Mouse (Mus musculus): ENCODE results near the gene Dock6. TPM values are rescaled to one million over a fixed set of nuclear protein-coding genes. Genes with fewer than 3 reads are reported as not detected.
A peak's percentile ranks its signal among the peaks of the same experiment; 100 is the strongest.
"Not testable (repeated sequence)": the region's sequence is repeated elsewhere in the genome, so short reads cannot be mapped to it uniquely, and the experiment has no call there.

Dock6 gene
- polyA plus RNA-seq, 1 experiment from 2014 or later: 46.3 TPM

DNA sequence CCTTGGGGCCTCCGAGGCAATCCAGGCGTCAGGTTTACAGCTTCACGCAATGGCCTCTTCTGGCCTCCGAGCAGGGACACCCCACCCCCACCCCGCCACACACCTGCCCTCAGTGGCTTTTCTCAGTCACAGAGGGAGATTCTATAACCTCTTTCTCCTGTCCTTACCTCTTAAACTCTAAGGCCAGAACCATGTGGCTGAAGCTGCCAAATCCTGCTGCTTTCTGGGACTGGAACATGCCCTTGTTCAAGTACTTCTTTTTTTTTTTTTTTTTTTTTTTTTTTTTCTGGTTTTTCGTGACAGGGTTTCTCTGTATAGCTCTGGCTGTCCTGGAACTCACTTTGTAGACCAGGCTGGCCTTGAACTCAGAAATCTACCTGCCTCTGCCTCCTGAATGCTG, 7.9 kb upstream of the Dock6 start:
- not testable (repeated sequence) for H3K27ac ChIP-seq; H3K9me3 ChIP-seq (replicated peaks); H3K27me3 ChIP-seq; H3K4me3 ChIP-seq (replicated peaks); ATAC-seq (replicated peaks; ENCODE audit: low FRiP score); H3K4me2 ChIP-seq; H3K36me3 ChIP-seq; H3K9ac ChIP-seq
- peaks cover 12% of the 10 kb centered on the region; the same call in 1 of the 2 replicates for H3K4me1 ChIP-seq
- whole genome bisulfite sequencing: 51% methylated on average over 6 of the region's 6 CpGs

DNA sequence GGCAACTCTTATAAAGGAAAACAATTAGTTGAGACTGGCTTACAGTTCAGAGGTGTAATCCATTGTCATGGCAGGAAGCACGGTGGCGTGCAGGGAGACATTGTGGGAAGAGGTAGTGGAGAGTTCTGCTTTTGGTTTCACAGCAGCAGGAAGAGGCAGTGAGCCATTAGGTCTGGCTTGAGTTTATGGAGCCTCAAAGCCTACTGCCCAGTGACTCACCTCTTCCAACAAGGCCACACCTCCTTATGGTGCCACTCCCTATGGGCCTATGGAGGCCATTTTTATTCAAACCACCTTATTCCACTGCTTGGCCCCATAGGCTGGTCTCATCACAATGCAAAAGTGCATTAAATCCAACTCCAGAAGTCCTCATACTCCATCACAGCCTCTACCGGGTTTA, 7.2 kb upstream of the Dock6 start:
- H3K9me3 ChIP-seq (replicated peaks): no peaks in the 10 kb centered on the region
- H3K9ac ChIP-seq: no peak overlapping the region
- H3K4me2 ChIP-seq: no peak overlapping the region
- ATAC-seq (replicated peaks; ENCODE audit: low FRiP score): no peak
- H3K27ac ChIP-seq: no peak overlapping the region
- no peaks in the 10 kb centered on the region for H3K36me3 ChIP-seq
- peaks cover 8% of the 10 kb centered on the region; the same call in 1 of the 2 replicates for H3K4me1 ChIP-seq
- H3K4me3 ChIP-seq (replicated peaks): no peak overlapping the region
- 84% methylated on average over 3 of the region's 3 CpGs for WGBS
- no peaks in the 10 kb centered on the region for H3K27me3 ChIP-seq

- 15% methylated on average over 6 of the region's 6 CpGs for WGBS
- Histone ChIP-seq H3K9me3 (replicated peaks) (no peaks in the 10 kb centered on the region), H3K27me3 (no peaks in the 10 kb centered on the region), H3K4me3 (replicated peaks) (no peak overlapping the region), H3K27ac (peak overlapping the region; percentile 86), H3K4me1 (peaks cover 14% of the 10 kb centered on the region; the same call in 1 of the 2 replicates), H3K36me3 (no peaks in the 10 kb centered on the region), H3K9ac (no peak overlapping the region), H3K4me2 (no peak overlapping the region)
- ATAC-seq (replicated peaks; ENCODE audit: low FRiP score): peak; percentile 50; the same call in 1 of the 2 replicates
Observed at GRCm38 (mm10) chr9:21858084-21858483, 5.6 kb upstream of the Dock6 start.

DNA sequence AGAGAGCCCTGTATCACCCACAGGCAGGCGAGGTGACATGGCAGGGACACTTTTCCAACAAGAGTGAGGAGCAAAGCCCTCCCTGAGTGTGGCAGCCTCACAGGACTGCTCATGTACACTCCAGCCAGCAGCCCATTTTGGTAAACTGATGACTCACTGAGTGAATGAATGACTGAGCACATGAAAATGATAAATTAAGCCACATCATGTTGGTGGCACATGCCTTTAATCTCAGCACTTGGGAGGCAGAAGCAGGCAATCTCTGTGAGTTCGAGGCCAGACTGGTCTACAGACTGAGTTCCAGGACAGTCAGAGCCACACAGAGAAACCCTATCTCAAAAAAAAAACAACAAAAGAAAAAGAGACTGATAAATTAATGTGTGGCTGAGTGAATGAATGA, 5.1 kb upstream of the Dock6 start:
- no peaks in the 10 kb centered on the region for H3K9me3 ChIP-seq (replicated peaks)
- no peaks in the 10 kb centered on the region for H3K36me3 ChIP-seq
- H3K4me1 ChIP-seq: peaks cover 19% of the 10 kb centered on the region
- no peak overlapping the region for H3K4me3 ChIP-seq (replicated peaks)
- no peak overlapping the region for H3K9ac ChIP-seq
- 78% methylated on average over 2 of the region's 2 CpGs for WGBS
- H3K27me3 ChIP-seq: no peaks in the 10 kb centered on the region
- peak overlapping the region; percentile 86 for H3K27ac ChIP-seq
- H3K4me2 ChIP-seq: no peak overlapping the region
- ATAC-seq (replicated peaks; ENCODE audit: low FRiP score): no peak

DNA sequence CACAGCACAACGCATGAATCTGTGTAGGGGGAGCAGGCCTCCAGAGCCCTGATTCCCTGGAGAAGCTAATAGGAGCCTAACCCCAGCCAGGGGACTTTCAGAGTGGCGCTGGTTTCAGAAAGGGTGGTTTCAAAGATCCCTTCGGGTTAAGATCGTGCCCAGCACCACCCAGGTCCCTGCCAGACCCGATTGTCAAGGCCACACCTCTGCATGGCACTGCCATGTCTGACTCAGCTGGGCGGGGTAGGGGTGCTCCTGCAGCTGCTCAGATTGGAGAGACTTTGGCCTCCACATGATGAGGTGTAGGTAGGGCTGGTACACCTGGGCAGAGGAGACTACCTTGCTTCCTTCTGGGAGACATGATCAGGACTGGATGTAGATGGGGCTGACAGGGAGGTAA, 2.5 kb upstream of the Dock6 start:
- WGBS: 91% methylated on average over 6 of the region's 6 CpGs
- Histone ChIP-seq H3K4me2 (no peak overlapping the region), H3K27me3 (no peaks in the 10 kb centered on the region), H3K27ac (no peak overlapping the region), H3K4me1 (peaks cover 41% of the 10 kb centered on the region), H3K9me3 (replicated peaks) (no peaks in the 10 kb centered on the region), H3K4me3 (replicated peaks) (no peak overlapping the region), H3K9ac (no peak overlapping the region), H3K36me3 (no peaks in the 10 kb centered on the region)
- ATAC-seq (replicated peaks; ENCODE audit: low FRiP score): no peak

DNA sequence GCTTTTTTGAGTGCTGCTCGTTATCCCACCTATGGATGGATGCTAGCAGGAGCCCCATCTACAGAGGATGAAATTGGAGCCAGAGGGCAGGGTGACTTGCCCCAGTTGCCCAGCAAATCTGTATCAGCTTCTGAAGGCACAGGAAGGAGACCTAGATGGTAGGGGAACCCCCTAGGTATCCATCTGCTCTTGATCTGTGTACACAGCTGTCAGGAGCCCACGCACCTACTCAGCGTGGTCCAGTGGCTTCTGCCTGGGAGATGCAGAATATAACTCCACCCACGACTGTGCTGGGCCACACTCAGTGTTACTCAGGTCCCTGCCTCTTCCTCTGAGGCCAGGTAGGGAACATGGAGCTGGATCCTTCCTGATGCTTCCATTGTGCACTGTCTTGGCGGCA, 1.5 kb upstream of the Dock6 start:
- no peak overlapping the region for H3K27ac ChIP-seq
- no peak for ATAC-seq (replicated peaks; ENCODE audit: low FRiP score)
- no peak overlapping the region for H3K4me2 ChIP-seq
- H3K36me3 ChIP-seq: no peaks in the 10 kb centered on the region
- H3K4me3 ChIP-seq (replicated peaks): no peak overlapping the region
- no peak overlapping the region for H3K9ac ChIP-seq
- H3K9me3 ChIP-seq (replicated peaks): no peaks in the 10 kb centered on the region
- 62% methylated on average over 5 of the region's 5 CpGs for WGBS
- H3K27me3 ChIP-seq: no peaks in the 10 kb centered on the region
- peaks cover 46% of the 10 kb centered on the region for H3K4me1 ChIP-seq

- no peaks in the 10 kb centered on the region for H3K27me3 ChIP-seq
- peak overlapping the region; percentile 62 for H3K4me3 ChIP-seq (replicated peaks)
- peak overlapping the region; percentile 82 for H3K4me2 ChIP-seq
- peaks cover 3% of the 10 kb centered on the region for H3K36me3 ChIP-seq
- peak overlapping the region; percentile 6; the same call in 1 of the 2 replicates for H3K27ac ChIP-seq
- ATAC-seq (replicated peaks; ENCODE audit: low FRiP score): no peak
- H3K4me1 ChIP-seq: peaks cover 65% of the 10 kb centered on the region
- H3K9ac ChIP-seq: 0 out of 2 replicates have a peak overlapping the region, but pooled peaks have one; percentile 0
- whole genome bisulfite sequencing: 58% methylated on average over 3 of the region's 3 CpGs
- H3K9me3 ChIP-seq (replicated peaks): no peaks in the 10 kb centered on the region
Observed at GRCm38 (mm10) chr9:21851084-21851483, 1.4 kb downstream of the Dock6 start.

GRCm38 (mm10) chr9:21849691-21850677, 2.5 kb downstream of the Dock6 start:
- Histone ChIP-seq H3K4me1 (peaks cover 75% of the 10 kb centered on the region), H3K4me3 (replicated peaks) (0 out of 2 replicates have a peak overlapping the region, but pooled peaks have one; percentile 62), H3K9me3 (replicated peaks) (no peaks in the 10 kb centered on the region), H3K36me3 (peaks cover 14% of the 10 kb centered on the region), H3K9ac (no peak overlapping the region), H3K4me2 (peak overlapping the region; percentile 82), H3K27ac (peak overlapping the region; percentile 74), H3K27me3 (no peaks in the 10 kb centered on the region)
- WGBS: 61% methylated on average over 7 of the region's 7 CpGs
- no peak for ATAC-seq (replicated peaks; ENCODE audit: low FRiP score)

DNA sequence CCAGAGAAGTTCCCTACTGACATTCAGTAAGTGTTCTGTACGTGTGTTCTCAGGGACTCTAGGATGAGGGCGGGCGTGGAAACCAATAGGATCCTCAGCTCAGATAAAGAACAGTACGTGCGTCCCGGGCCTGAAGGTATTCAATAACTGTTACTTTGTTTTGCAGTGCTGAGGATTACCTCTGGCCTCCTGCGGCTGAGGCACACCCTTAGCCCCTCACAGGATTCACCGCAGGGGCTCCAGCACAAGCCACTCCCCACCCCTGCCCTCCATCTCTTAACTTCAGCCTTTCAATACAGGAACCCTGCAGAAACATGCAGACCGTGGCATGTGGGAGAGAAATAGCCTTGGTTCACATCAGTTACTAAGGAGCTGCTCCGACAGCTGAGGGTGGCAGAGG, 4.5 kb downstream of the Dock6 start:
- H3K36me3 ChIP-seq: peaks cover 34% of the 10 kb centered on the region
- ATAC-seq (replicated peaks; ENCODE audit: low FRiP score): no peak
- H3K27me3 ChIP-seq: no peaks in the 10 kb centered on the region
- H3K9ac ChIP-seq: peak overlapping the region; percentile 45; the same call in 1 of the 2 replicates
- WGBS: 42% methylated on average over 10 of the region's 10 CpGs
- H3K4me2 ChIP-seq: peak overlapping the region; percentile 59
- H3K27ac ChIP-seq: peak overlapping the region; percentile 94
- H3K4me1 ChIP-seq: peaks cover 73% of the 10 kb centered on the region
- no peaks in the 10 kb centered on the region for H3K9me3 ChIP-seq (replicated peaks)
- 0 out of 2 replicates have a peak overlapping the region, but pooled peaks have one; percentile 1 for H3K4me3 ChIP-seq (replicated peaks)

- Histone ChIP-seq H3K36me3 (peaks cover 39% of the 10 kb centered on the region), H3K27me3 (no peaks in the 10 kb centered on the region), H3K27ac (peak overlapping the region; percentile 94), H3K4me1 (peaks cover 74% of the 10 kb centered on the region), H3K4me3 (replicated peaks) (peak overlapping the region; percentile 34), H3K4me2 (peak overlapping the region; percentile 59), H3K9me3 (replicated peaks) (no peaks in the 10 kb centered on the region), H3K9ac (peak overlapping the region; percentile 45; the same call in 1 of the 2 replicates)
- WGBS: 14% methylated on average over 3 of the region's 3 CpGs
- ATAC-seq (replicated peaks; ENCODE audit: low FRiP score): no peak
Observed at GRCm38 (mm10) chr9:21847425-21847824, 5.0 kb downstream of the Dock6 start.

DNA sequence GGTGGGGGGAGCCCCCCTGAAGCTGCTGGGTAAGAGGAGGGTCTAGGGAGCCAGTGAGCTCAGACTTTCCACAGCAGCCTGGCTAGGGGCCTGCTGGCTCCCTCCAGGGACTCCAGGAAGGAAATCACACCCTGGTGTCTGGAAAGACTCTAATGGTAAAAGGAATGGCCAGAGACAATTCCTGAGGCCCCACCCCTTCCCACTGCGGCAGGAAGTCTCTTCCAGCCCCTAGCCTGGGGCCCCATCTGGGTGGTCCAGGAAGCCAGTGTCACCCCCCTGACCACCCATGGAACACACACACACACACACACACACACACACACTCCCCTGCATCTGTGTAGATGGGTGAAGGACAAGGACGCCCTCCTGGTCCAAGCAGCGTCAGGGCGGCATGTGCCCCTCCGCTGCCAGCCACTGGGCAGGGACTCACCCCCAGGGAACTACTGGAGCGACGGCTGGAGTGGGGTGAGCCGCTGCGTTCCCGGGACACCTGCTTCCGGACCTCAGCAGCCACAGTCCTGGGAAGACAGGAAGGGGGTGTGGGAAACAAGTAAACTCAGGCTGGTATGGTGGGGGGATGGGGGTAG, 5.6 kb downstream of the Dock6 start:
- H3K27me3 ChIP-seq: no peaks in the 10 kb centered on the region
- H3K9ac ChIP-seq: peak overlapping the region; percentile 45
- peak overlapping the region; percentile 34 for H3K4me3 ChIP-seq (replicated peaks)
- peak overlapping the region; percentile 59 for H3K4me2 ChIP-seq
- peak overlapping the region; percentile 94 for H3K27ac ChIP-seq
- WGBS: 5% methylated on average over 11 of the region's 11 CpGs
- no peaks in the 10 kb centered on the region for H3K9me3 ChIP-seq (replicated peaks)
- ATAC-seq (replicated peaks; ENCODE audit: low FRiP score): peak; percentile 56
- H3K4me1 ChIP-seq: peaks cover 74% of the 10 kb centered on the region
- peaks cover 44% of the 10 kb centered on the region for H3K36me3 ChIP-seq

Data from kidney, embryonic 15.5 days (tissue).